Mouse (Mus musculus) forebrain, embryonic 14.5 days (tissue): ENCODE measurements at regions not wholly inside any gene's neighbourhood (a gene's known extent, or its start where the extent isn't known, plus 50 kb on each side); places are given as distances from the start of the nearest gene placed in this dataset.
"Not testable (repeated sequence)": the region's sequence is repeated elsewhere in the genome, so short reads cannot be mapped to it uniquely, and the experiment has no call there.

Source experiments
- ATAC-seq: fragments of 200-750 bp; cut with Nextera tagmentation; 2 replicates; pipeline ENCODE4 v1.8.0; 2017; ENCODE audit warnings: mild to moderate bottlenecking, moderate library complexity
- DNase-seq: peaks from one replicate; pipeline ENCODE4 v3.0.0-alpha.2; 2015; ENCODE audit warnings: low spot score
- H3K27ac ChIP-seq: fragments of 300-500 bp; sonication (generic); 2 replicates; pipeline ENCODE4 v1.5.1; 2014; ENCODE audit warnings: low read depth, mild to moderate bottlenecking, control low read depth, low read length, moderate library complexity
- H3K27me3 ChIP-seq: fragments of 300-500 bp; sonication (generic); replicated peaks from 2 replicates; pipeline ENCODE4 v1.6.1; 2014; ENCODE audit warnings: low read length, control low read depth, mixed read lengths; ENCODE audit not compliant: control insufficient read depth, insufficient read depth
- H3K36me3 ChIP-seq: fragments of 300-500 bp; sonication (generic); 2 replicates; pipeline ENCODE4 v1.6.1; 2014; ENCODE audit warnings: low read length, control low read depth; ENCODE audit not compliant: control insufficient read depth, insufficient read depth
- H3K4me1 ChIP-seq: fragments of 300-500 bp; sonication (generic); 2 replicates; pipeline ENCODE4 v1.6.1; 2014; ENCODE audit warnings: antibody characterized with exemption, low read length, control low read depth; ENCODE audit not compliant: control insufficient read depth, insufficient read depth
- H3K4me2 ChIP-seq: fragments of 300-500 bp; sonication (generic); 2 replicates; pipeline ENCODE4 v1.6.1; 2014; ENCODE audit warnings: mild to moderate bottlenecking, control low read depth, low read length
- H3K4me3 ChIP-seq: fragments of 300-500 bp; sonication (generic); 2 replicates; pipeline ENCODE4 v1.5.1; 2014; ENCODE audit warnings: low read depth, low read length, control low read depth
- H3K9ac ChIP-seq: fragments of 300-500 bp; sonication (generic); 2 replicates; pipeline ENCODE4 v1.6.1; 2014; ENCODE audit warnings: mild to moderate bottlenecking, low read length, control low read depth, moderate library complexity
- H3K9me3 ChIP-seq: fragments of 300-500 bp; sonication (generic); replicated peaks from 2 replicates; pipeline ENCODE4 v1.6.1; 2016; ENCODE audit warnings: low read length, control low read depth, mixed read lengths; ENCODE audit not compliant: control insufficient read depth
- WGBS: fragments of 180-500 bp; shearing (Covaris S2); extraction: QIAGEN DNeasy Blood & Tissue Kit; methylation state at CpG from one replicate; pipeline ENCODE4 v1.1.7; 2014; 5-methylcytosine and 5-hydroxymethylcytosine counted together

- Histone ChIP-seq H3K36me3 (no peaks in the 10 kb centered on the region), H3K4me1 (no peaks in the 10 kb centered on the region), H3K27me3 (no peaks in the 10 kb centered on the region), H3K27ac (no peak overlapping the region), H3K9ac (no peak overlapping the region), H3K4me2 (no peak overlapping the region), H3K9me3 (no peaks in the 10 kb centered on the region), H3K4me3 (no peak overlapping the region)
- WGBS = 18% methylated on average over 4 of the region's 4 CpGs
- ATAC-seq (peak; percentile 89), DNase-seq (peak; percentile 84)
Measured at GRCm38 (mm10) chr17:69563165-69563564, 124.0 kb downstream of the Akain1 start.

- WGBS = 54% methylated on average over 8 of the region's 8 CpGs
- not testable (repeated sequence) for H3K9me3 ChIP-seq, ATAC-seq
Measured at GRCm38 (mm10) chr17:69571070-69571669, 132.0 kb downstream of the Akain1 start.

GRCm38 (mm10) chr17:69590553-69590952, 151.4 kb downstream of the Akain1 start:
- 68% methylated on average over 4 of the region's 4 CpGs for WGBS
- H3K27ac ChIP-seq = no peak overlapping the region
- H3K36me3 ChIP-seq = no peaks in the 10 kb centered on the region
- no peak for DNase-seq
- no peaks in the 10 kb centered on the region for H3K9me3 ChIP-seq
- H3K27me3 ChIP-seq = no peaks in the 10 kb centered on the region
- no peak for ATAC-seq
- no peak overlapping the region for H3K4me2 ChIP-seq
- no peak overlapping the region for H3K9ac ChIP-seq
- H3K4me1 ChIP-seq = no peaks in the 10 kb centered on the region
- H3K4me3 ChIP-seq = no peak overlapping the region

More at GRCm38 (mm10) chr17:69571070-69571669, 132.0 kb downstream of the Akain1 start:
- H3K4me3 ChIP-seq, H3K9ac ChIP-seq, H3K27ac ChIP-seq, H3K36me3 ChIP-seq, H3K27me3 ChIP-seq, DNase-seq, H3K4me1 ChIP-seq, H3K4me2 ChIP-seq: not testable (repeated sequence)

- ATAC-seq (no peak), DNase-seq (no peak)
- Histone ChIP-seq H3K36me3 (no peaks in the 10 kb centered on the region), H3K4me1 (no peaks in the 10 kb centered on the region), H3K4me2 (no peak overlapping the region), H3K27ac (no peak overlapping the region), H3K27me3 (no peaks in the 10 kb centered on the region), H3K9me3 (no peaks in the 10 kb centered on the region), H3K4me3 (no peak overlapping the region), H3K9ac (no peak overlapping the region)
- whole genome bisulfite sequencing = 84% methylated on average over 3 of the region's 3 CpGs
Measured at GRCm38 (mm10) chr17:69597773-69598295, 158.7 kb downstream of the Akain1 start.

GRCm38 (mm10) chr17:69598461-69598860, 159.3 kb downstream of the Akain1 start:
- DNase-seq (no peak), ATAC-seq (no peak)
- Histone ChIP-seq H3K36me3 (no peaks in the 10 kb centered on the region), H3K4me3 (no peak overlapping the region), H3K4me2 (no peak overlapping the region), H3K4me1 (no peaks in the 10 kb centered on the region), H3K9ac (no peak overlapping the region), H3K27ac (no peak overlapping the region), H3K27me3 (no peaks in the 10 kb centered on the region), H3K9me3 (no peaks in the 10 kb centered on the region)
- 90% methylated on average over 5 of the region's 5 CpGs for WGBS

- no peaks in the 10 kb centered on the region for H3K36me3 ChIP-seq
- H3K9me3 ChIP-seq = no peaks in the 10 kb centered on the region
- H3K4me1 ChIP-seq = no peaks in the 10 kb centered on the region
- H3K27me3 ChIP-seq = no peaks in the 10 kb centered on the region
- DNase-seq (no peak), ATAC-seq (no peak)
- H3K27ac ChIP-seq = no peak overlapping the region
- no peak overlapping the region for H3K4me3 ChIP-seq
- H3K4me2 ChIP-seq = no peak overlapping the region
- no peak overlapping the region for H3K9ac ChIP-seq
Measured at GRCm38 (mm10) chr17:69603596-69603995, 164.5 kb downstream of the Akain1 start.

GRCm38 (mm10) chr17:69604698-69605097, 165.6 kb downstream of the Akain1 start:
- Histone ChIP-seq H3K9me3 (no peaks in the 10 kb centered on the region), H3K4me3 (no peak overlapping the region), H3K36me3 (no peaks in the 10 kb centered on the region), H3K27me3 (no peaks in the 10 kb centered on the region), H3K4me1 (no peaks in the 10 kb centered on the region), H3K9ac (no peak overlapping the region), H3K4me2 (no peak overlapping the region), H3K27ac (no peak overlapping the region)
- peak; percentile 48 for DNase-seq
- ATAC-seq = peak; percentile 55; the same call in 1 of the 2 replicates
- WGBS = 73% methylated on average over 6 of the region's 6 CpGs

GRCm38 (mm10) chr17:69605458-69605857, 166.3 kb downstream of the Akain1 start:
- DNase-seq (no peak), ATAC-seq (no peak)
- Histone ChIP-seq H3K36me3 (no peaks in the 10 kb centered on the region), H3K27me3 (no peaks in the 10 kb centered on the region), H3K27ac (no peak overlapping the region), H3K9me3 (no peaks in the 10 kb centered on the region), H3K4me3 (no peak overlapping the region), H3K4me2 (no peak overlapping the region), H3K9ac (no peak overlapping the region), H3K4me1 (no peaks in the 10 kb centered on the region)
- 80% methylated on average over 9 of the region's 9 CpGs for WGBS

- Histone ChIP-seq H3K36me3 (no peaks in the 10 kb centered on the region), H3K4me1 (no peaks in the 10 kb centered on the region), H3K4me2 (no peak overlapping the region), H3K27ac (no peak overlapping the region), H3K9ac (no peak overlapping the region), H3K27me3 (no peaks in the 10 kb centered on the region), H3K9me3 (no peaks in the 10 kb centered on the region), H3K4me3 (no peak overlapping the region)
- ATAC-seq (peak; percentile 44; the same call in 1 of the 2 replicates), DNase-seq (peak; percentile 63)
- WGBS = 19% methylated on average over 3 of the region's 3 CpGs
Measured at GRCm38 (mm10) chr17:69631411-69631810, 192.3 kb downstream of the Akain1 start.
